Mouse (Mus musculus): ENCODE measurements at regions not wholly inside any gene's neighbourhood (a gene's known extent, or its start where the extent isn't known, plus 50 kb on each side); places are given as distances from the start of the nearest gene placed in this dataset.

DNA sequence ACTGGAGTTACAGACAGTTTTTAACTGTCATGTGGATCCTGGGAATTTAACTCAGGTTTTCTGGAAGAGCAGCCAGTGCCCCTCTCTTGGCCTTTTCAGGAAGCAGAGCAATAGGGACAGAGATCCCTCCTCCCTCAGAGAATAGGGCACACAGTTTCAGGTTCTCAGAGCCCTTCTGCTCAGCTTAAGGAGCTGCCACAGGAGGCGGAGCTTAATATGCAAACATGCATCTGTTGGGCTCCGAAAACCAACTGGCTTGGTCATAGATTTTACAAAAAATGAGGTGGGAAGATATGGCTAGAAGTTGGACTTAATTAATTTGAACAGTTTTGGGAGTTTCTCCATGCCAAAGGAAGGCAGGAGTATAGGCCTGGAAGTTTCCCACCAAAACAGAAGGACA is 61.9 kb upstream of the Znrf2 start:
- no peak for DNase-seq (ENCODE audit: low read depth, low spot score)

GRCm38 (mm10) chr6:54757511-54757911 is 59.2 kb upstream of the Znrf2 start:
- DNase-seq (ENCODE audit: low read depth, low spot score), result no peak

GRCm38 (mm10) chr6:54758112-54758511 is 58.6 kb upstream of the Znrf2 start:
- DNase-seq (ENCODE audit: low read depth, low spot score), result no peak

DNA sequence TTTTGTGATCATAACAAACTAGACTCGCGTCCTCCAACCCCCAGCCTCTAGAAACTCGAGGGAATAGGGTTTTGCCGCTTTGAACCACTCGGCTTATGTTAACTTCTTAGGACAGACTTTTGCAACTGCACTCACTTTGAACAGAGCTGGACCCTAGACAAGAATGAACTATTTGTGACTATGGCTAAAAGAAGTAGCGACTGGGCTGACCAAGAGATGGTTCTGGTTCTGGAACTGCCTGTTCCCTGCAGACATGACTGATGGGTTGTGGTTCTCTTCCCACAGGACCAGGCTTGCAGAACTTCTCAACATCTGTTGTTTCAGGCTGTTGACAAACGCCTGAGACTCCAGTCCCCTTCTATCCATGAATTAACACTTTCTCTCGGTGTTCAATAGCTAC is 57.5 kb upstream of the Znrf2 start:
- DNase-seq (ENCODE audit: low read depth, low spot score), result no peak

- DNase-seq (ENCODE audit: low read depth, low spot score), result peak; percentile 7
These were observed 56.7 kb upstream of the Znrf2 start for GRCm38 (mm10) chr6:54759942-54760498.

GRCm38 (mm10) chr6:54760541-54760940 is 56.2 kb upstream of the Znrf2 start:
- no peak for DNase-seq (ENCODE audit: low read depth, low spot score)

DNA sequence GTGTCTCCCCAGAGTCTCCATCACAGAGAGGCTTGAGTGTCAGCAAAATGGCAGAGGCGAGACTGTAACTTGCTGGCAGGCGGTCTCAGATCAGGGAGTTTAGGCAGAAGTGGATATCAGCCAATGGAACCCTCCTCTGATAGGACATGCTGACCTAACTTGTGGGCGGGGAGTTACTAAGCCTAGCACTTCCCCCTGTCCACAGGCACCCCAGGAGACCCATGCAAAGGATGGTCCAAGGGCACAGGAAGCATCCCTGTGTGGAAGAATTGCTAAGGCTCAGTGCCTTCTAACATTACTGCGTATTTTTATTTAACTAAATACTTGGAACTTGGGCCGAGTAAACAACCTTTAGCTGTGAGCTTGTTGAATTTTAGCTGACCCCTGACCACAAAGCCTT is 54.7 kb upstream of the Znrf2 start:
- DNase-seq (ENCODE audit: low read depth, low spot score), result no peak

GRCm38 (mm10) chr6:54762499-54762898 is 54.2 kb upstream of the Znrf2 start:
- DNase-seq (ENCODE audit: low read depth, low spot score), result no peak

- no peak for DNase-seq (ENCODE audit: low read depth, low spot score)
These were observed 53.0 kb upstream of the Znrf2 start for GRCm38 (mm10) chr6:54763669-54764068.

DNA sequence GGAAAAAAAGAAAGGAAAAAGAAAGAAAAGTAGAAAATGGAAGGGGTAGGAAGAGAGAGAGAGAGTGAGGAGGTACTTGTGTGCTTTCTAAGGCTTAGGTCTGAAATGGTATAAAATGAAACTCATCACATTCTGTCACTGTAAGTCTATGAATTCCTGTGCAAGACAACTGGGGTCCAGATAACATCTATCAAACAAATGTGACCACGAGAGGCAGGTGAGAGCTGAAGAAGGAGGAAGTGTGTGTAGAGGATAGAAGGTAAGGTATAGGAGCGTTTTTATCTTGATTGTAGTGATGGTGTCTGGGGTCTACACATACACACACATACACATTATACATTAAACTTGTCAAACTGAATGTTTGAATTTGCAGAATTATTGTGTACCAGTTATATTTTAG is 51.0 kb upstream of the Znrf2 start:
- DNase-seq (ENCODE audit: low read depth, low spot score), result no peak

DNA sequence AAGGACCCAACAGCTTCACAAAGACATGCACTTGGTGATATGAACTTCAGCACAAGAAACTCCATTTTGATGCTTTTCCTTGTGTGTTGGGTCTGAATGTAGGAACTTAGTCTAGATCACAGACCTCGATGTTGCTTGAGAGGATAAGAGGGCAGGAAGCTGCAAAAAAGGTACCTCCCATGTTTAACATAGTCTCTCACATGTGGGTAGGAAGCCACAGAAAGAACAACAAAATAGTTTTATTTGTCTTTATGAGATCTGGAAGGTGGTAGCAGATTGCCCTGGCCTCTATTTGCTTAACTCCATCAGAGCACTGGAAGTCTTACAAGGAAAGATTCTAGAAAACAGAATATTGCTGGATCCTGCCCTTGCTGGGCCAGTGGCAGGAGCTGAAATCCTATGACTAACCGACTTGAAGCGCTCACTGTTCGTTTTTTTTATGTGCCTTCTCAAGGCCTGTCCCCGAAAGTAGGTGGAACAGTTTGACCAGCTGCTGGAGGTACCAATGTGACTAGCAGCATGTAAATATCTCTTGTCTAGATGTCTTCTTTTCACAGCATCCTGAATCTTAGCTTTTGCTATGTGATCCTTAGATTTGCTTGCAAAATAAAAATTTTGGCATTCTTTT is 50.1 kb upstream of the Znrf2 start:
- no peak for DNase-seq (ENCODE audit: low read depth, low spot score)

Measured in WW6 (cell line).